Mouse (Mus musculus): ENCODE data around the gene Rpl37a.

The Rpl37a gene

GRCm38 (mm10) chr1:72736397-72737125 is 25.5 kb downstream of the Rpl37a start:
- DNase-seq (ENCODE audit: low read depth, low spot score): no peak

- no peak for DNase-seq (ENCODE audit: low read depth, low spot score)
These were observed 28.0 kb downstream of the Rpl37a start for GRCm38 (mm10) chr1:72738946-72739680.

GRCm38 (mm10) chr1:72739681-72740063 is 28.6 kb downstream of the Rpl37a start:
- DNase-seq (ENCODE audit: low read depth, low spot score): no peak

GRCm38 (mm10) chr1:72741406-72741805 is 30.3 kb downstream of the Rpl37a start:
- DNase-seq (ENCODE audit: low read depth, low spot score): peak; percentile 67

- no peak for DNase-seq (ENCODE audit: low read depth, low spot score)
These were observed 33.9 kb downstream of the Rpl37a start for GRCm38 (mm10) chr1:72744816-72745506.

GRCm38 (mm10) chr1:72746382-72746781 is 35.3 kb downstream of the Rpl37a start:
- no peak for DNase-seq (ENCODE audit: low read depth, low spot score)

- DNase-seq (ENCODE audit: low read depth, low spot score): no peak
These were observed 40.3 kb downstream of the Rpl37a start for GRCm38 (mm10) chr1:72751371-72751781.

- no peak for DNase-seq (ENCODE audit: low read depth, low spot score)
These were observed 42.1 kb downstream of the Rpl37a start for GRCm38 (mm10) chr1:72753211-72753610.

GRCm38 (mm10) chr1:72755227-72755626 is 44.1 kb downstream of the Rpl37a start:
- DNase-seq (ENCODE audit: low read depth, low spot score): no peak

GRCm38 (mm10) chr1:72755801-72756200 is 44.7 kb downstream of the Rpl37a start:
- no peak for DNase-seq (ENCODE audit: low read depth, low spot score)

GRCm38 (mm10) chr1:72759758-72760157 is 48.7 kb downstream of the Rpl37a start:
- no peak for DNase-seq (ENCODE audit: low read depth, low spot score)
